Mouse (Mus musculus): ENCODE results near the gene Catsper1. TPM values are rescaled to one million over a fixed set of nuclear protein-coding genes. Genes with fewer than 3 reads are reported as not detected.

Catsper1 gene
- polyA plus RNA-seq, 1 experiment from 2014 or later = not detected

GRCm38 (mm10) chr19:5366175-5367052 is 30.9 kb downstream of the Catsper1 start, which contains the start of gene Eif1ad:
Eif1ad (plus strand) TSS chr19:5366741.
- Histone ChIP-seq H3K27ac (ENCODE audit: low read length) (peak within 1 kb of the TSS; percentile 94), H3K36me3 (ENCODE audit: control insufficient read depth, insufficient read depth, low read length) (peaks cover 18% of the 10 kb centered on the region), H3K4me1 (ENCODE audit: control insufficient read depth, insufficient read depth, low read length) (peaks cover 15% of the 10 kb centered on the region), H3K9ac (ENCODE audit: low read depth, low read length) (peak within 1 kb of the TSS; percentile 84), H3K9me3 (replicated peaks; ENCODE audit: control insufficient read depth, low read length, poor library complexity, severe bottlenecking) (no peaks in the 10 kb centered on the region), H3K4me2 (ENCODE audit: low read length) (peak within 1 kb of the TSS; percentile 95), H3K4me3 (ENCODE audit: low read depth, low read length) (peak within 1 kb of the TSS; percentile 97), H3K27me3 (ENCODE audit: control insufficient read depth, insufficient read depth, low read depth, low read length) (no peaks in the 10 kb centered on the region)
- peak; percentile 95 for ATAC-seq
- under 1% methylated on average over 77 of the region's 92 CpGs for WGBS

GRCm38 (mm10) chr19:5367053-5367359 is 31.5 kb downstream of the Catsper1 start, which contains the start of gene Banf1:
Banf1 (minus strand) TSS chr19:5367168.
- H3K36me3 ChIP-seq (ENCODE audit: control insufficient read depth, insufficient read depth, low read length) = peaks cover 22% of the 10 kb centered on the region
- under 1% methylated on average over 33 of the region's 33 CpGs for WGBS

GRCm38 (mm10) chr19:5367455-5367854 is 31.9 kb downstream of the Catsper1 start:
- peaks cover 15% of the 10 kb centered on the region for H3K4me1 ChIP-seq (ENCODE audit: control insufficient read depth, insufficient read depth, low read length)
- peak overlapping the region; percentile 94; the same call in 1 of the 2 replicates for H3K27ac ChIP-seq (ENCODE audit: low read length)
- no peak for ATAC-seq
- 10% methylated on average over 11 of the region's 11 CpGs for WGBS
- peaks cover 22% of the 10 kb centered on the region for H3K36me3 ChIP-seq (ENCODE audit: control insufficient read depth, insufficient read depth, low read length)
- H3K4me3 ChIP-seq (ENCODE audit: low read depth, low read length) = peak overlapping the region; percentile 97
- peak overlapping the region; percentile 84 for H3K9ac ChIP-seq (ENCODE audit: low read depth, low read length)
- peak overlapping the region; percentile 95 for H3K4me2 ChIP-seq (ENCODE audit: low read length)
- H3K27me3 ChIP-seq (ENCODE audit: control insufficient read depth, insufficient read depth, low read depth, low read length) = no peaks in the 10 kb centered on the region
- H3K9me3 ChIP-seq (replicated peaks; ENCODE audit: control insufficient read depth, low read length, poor library complexity, severe bottlenecking) = no peaks in the 10 kb centered on the region

More at GRCm38 (mm10) chr19:5367053-5367359, 31.5 kb downstream of the Catsper1 start, which contains the start of gene Banf1:
- peak within 1 kb of the TSS; percentile 94 for H3K27ac ChIP-seq (ENCODE audit: low read length)
- no peaks in the 10 kb centered on the region for H3K27me3 ChIP-seq (ENCODE audit: control insufficient read depth, insufficient read depth, low read depth, low read length)
- 0 out of 2 replicates have a peak, but pooled peaks have one; percentile 1 for ATAC-seq
- H3K9ac ChIP-seq (ENCODE audit: low read depth, low read length) = peak within 1 kb of the TSS; percentile 84
- H3K4me3 ChIP-seq (ENCODE audit: low read depth, low read length) = peak within 1 kb of the TSS; percentile 97
- H3K9me3 ChIP-seq (replicated peaks; ENCODE audit: control insufficient read depth, low read length, poor library complexity, severe bottlenecking) = no peaks in the 10 kb centered on the region
- peaks cover 15% of the 10 kb centered on the region for H3K4me1 ChIP-seq (ENCODE audit: control insufficient read depth, insufficient read depth, low read length)
- peak within 1 kb of the TSS; percentile 95 for H3K4me2 ChIP-seq (ENCODE audit: low read length)

DNA sequence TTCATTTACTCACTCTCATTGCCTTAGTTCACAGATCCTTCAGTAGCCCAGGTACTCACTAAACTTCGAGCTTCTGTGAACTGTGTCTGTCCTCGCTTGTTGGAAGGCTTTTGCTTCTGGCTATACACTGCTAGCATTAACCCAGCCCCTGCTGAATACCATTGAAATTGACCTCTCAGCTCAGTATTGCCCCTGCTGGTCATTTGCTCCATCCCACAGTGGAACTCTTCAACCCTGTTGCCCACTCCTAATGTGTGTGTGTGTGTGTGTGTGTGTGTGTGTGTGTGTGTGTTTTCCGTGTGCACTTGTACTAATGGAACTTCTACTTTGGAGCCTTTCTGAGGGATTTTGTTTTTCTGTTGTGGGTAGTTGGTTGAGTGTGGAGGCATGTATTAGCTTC is 35.4 kb downstream of the Catsper1 start:
- Histone ChIP-seq H3K27ac (ENCODE audit: low read length) (no peak overlapping the region), H3K36me3 (ENCODE audit: control insufficient read depth, insufficient read depth, low read length) (peaks cover 28% of the 10 kb centered on the region), H3K9me3 (replicated peaks; ENCODE audit: control insufficient read depth, low read length, poor library complexity, severe bottlenecking) (no peaks in the 10 kb centered on the region), H3K27me3 (ENCODE audit: control insufficient read depth, insufficient read depth, low read depth, low read length) (no peaks in the 10 kb centered on the region), H3K4me1 (ENCODE audit: control insufficient read depth, insufficient read depth, low read length) (peaks cover 10% of the 10 kb centered on the region), H3K4me3 (ENCODE audit: low read depth, low read length) (no peak overlapping the region), H3K9ac (ENCODE audit: low read depth, low read length) (no peak overlapping the region), H3K4me2 (ENCODE audit: low read length) (no peak overlapping the region)
- 86% methylated on average over 3 of the region's 3 CpGs for WGBS
- ATAC-seq = no peak

DNA sequence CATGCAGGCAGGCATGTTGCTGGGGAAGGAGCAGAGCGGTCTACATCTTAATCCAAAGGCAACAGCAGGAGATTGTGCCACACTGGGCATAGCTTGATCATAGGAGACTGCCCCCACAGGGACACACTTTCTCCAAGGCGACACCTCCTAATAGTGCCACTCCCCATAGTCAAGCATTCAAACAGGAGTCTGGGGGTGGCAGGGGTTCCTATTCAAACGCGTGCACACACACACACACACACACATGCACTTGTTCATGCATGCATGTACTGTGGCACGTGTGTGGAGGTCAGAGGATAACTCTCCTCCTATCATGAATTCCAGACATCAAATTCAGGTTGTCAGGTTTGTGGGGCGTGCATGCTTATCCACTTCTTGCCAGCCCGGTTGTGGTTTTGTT is 37.2 kb downstream of the Catsper1 start:
- Histone ChIP-seq H3K27ac (ENCODE audit: low read length) (no peak overlapping the region), H3K27me3 (ENCODE audit: control insufficient read depth, insufficient read depth, low read depth, low read length) (no peaks in the 10 kb centered on the region), H3K9ac (ENCODE audit: low read depth, low read length) (no peak overlapping the region), H3K9me3 (replicated peaks; ENCODE audit: control insufficient read depth, low read length, poor library complexity, severe bottlenecking) (no peaks in the 10 kb centered on the region), H3K4me1 (ENCODE audit: control insufficient read depth, insufficient read depth, low read length) (peaks cover 7% of the 10 kb centered on the region), H3K4me2 (ENCODE audit: low read length) (no peak overlapping the region), H3K4me3 (ENCODE audit: low read depth, low read length) (no peak overlapping the region), H3K36me3 (ENCODE audit: control insufficient read depth, insufficient read depth, low read length) (peaks cover 30% of the 10 kb centered on the region)
- WGBS = 94% methylated on average over 7 of the region's 7 CpGs
- ATAC-seq = no peak

DNA sequence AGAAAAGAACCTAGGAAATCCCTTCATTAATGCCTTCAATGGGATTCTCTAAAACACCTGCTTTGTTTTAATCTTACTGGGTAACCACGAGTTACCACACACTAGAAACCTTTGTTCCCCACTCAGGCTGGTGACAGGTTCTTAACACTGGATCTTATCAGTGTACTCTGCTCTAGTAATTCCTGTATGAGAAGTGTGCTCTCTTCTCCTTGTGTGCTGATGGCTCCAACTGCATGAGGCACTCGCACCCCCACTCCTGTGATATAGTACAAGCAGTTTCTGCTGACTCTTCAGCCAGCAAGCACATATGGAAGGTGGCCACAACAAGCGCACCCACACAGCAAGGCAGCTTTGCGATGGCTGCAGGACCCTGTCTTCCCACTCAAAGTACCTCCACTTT is 38.6 kb downstream of the Catsper1 start:
- H3K9me3 ChIP-seq (replicated peaks; ENCODE audit: control insufficient read depth, low read length, poor library complexity, severe bottlenecking) = no peaks in the 10 kb centered on the region
- no peak overlapping the region for H3K9ac ChIP-seq (ENCODE audit: low read depth, low read length)
- peaks cover 38% of the 10 kb centered on the region for H3K36me3 ChIP-seq (ENCODE audit: control insufficient read depth, insufficient read depth, low read length)
- ATAC-seq = no peak
- 84% methylated on average over 4 of the region's 4 CpGs for WGBS
- no peaks in the 10 kb centered on the region for H3K27me3 ChIP-seq (ENCODE audit: control insufficient read depth, insufficient read depth, low read depth, low read length)
- no peaks in the 10 kb centered on the region for H3K4me1 ChIP-seq (ENCODE audit: control insufficient read depth, insufficient read depth, low read length)
- no peak overlapping the region for H3K4me2 ChIP-seq (ENCODE audit: low read length)
- H3K4me3 ChIP-seq (ENCODE audit: low read depth, low read length) = no peak overlapping the region
- H3K27ac ChIP-seq (ENCODE audit: low read length) = no peak overlapping the region

- ATAC-seq = no peak
- Histone ChIP-seq H3K36me3 (ENCODE audit: control insufficient read depth, insufficient read depth, low read length) (peaks cover 41% of the 10 kb centered on the region), H3K4me3 (ENCODE audit: low read depth, low read length) (no peak overlapping the region), H3K27ac (ENCODE audit: low read length) (no peak overlapping the region), H3K9ac (ENCODE audit: low read depth, low read length) (no peak overlapping the region), H3K27me3 (ENCODE audit: control insufficient read depth, insufficient read depth, low read depth, low read length) (no peaks in the 10 kb centered on the region), H3K4me2 (ENCODE audit: low read length) (no peak overlapping the region), H3K9me3 (replicated peaks; ENCODE audit: control insufficient read depth, low read length, poor library complexity, severe bottlenecking) (no peaks in the 10 kb centered on the region), H3K4me1 (ENCODE audit: control insufficient read depth, insufficient read depth, low read length) (no peaks in the 10 kb centered on the region)
- WGBS = 86% methylated on average over 4 of the region's 4 CpGs
These were observed 39.2 kb downstream of the Catsper1 start for GRCm38 (mm10) chr19:5374748-5375147.

- H3K27ac ChIP-seq (ENCODE audit: low read length) = no peak overlapping the region
- no peaks in the 10 kb centered on the region for H3K27me3 ChIP-seq (ENCODE audit: control insufficient read depth, insufficient read depth, low read depth, low read length)
- H3K9me3 ChIP-seq (replicated peaks; ENCODE audit: control insufficient read depth, low read length, poor library complexity, severe bottlenecking) = no peaks in the 10 kb centered on the region
- 95% methylated on average over 1 of the region's 1 CpGs for WGBS
- no peak for ATAC-seq
- H3K9ac ChIP-seq (ENCODE audit: low read depth, low read length) = no peak overlapping the region
- no peak overlapping the region for H3K4me2 ChIP-seq (ENCODE audit: low read length)
- no peaks in the 10 kb centered on the region for H3K4me1 ChIP-seq (ENCODE audit: control insufficient read depth, insufficient read depth, low read length)
- peaks cover 48% of the 10 kb centered on the region for H3K36me3 ChIP-seq (ENCODE audit: control insufficient read depth, insufficient read depth, low read length)
- no peak overlapping the region for H3K4me3 ChIP-seq (ENCODE audit: low read depth, low read length)
These were observed 41.9 kb downstream of the Catsper1 start for GRCm38 (mm10) chr19:5377446-5377845.

GRCm38 (mm10) chr19:5383326-5383725 is 47.8 kb downstream of the Catsper1 start:
- Histone ChIP-seq H3K4me1 (ENCODE audit: control insufficient read depth, insufficient read depth, low read length) (peaks cover 15% of the 10 kb centered on the region), H3K36me3 (ENCODE audit: control insufficient read depth, insufficient read depth, low read length) (peaks cover 55% of the 10 kb centered on the region), H3K9me3 (replicated peaks; ENCODE audit: control insufficient read depth, low read length, poor library complexity, severe bottlenecking) (no peaks in the 10 kb centered on the region), H3K27ac (ENCODE audit: low read length) (no peak overlapping the region), H3K4me2 (ENCODE audit: low read length) (no peak overlapping the region), H3K9ac (ENCODE audit: low read depth, low read length) (no peak overlapping the region), H3K4me3 (ENCODE audit: low read depth, low read length) (no peak overlapping the region), H3K27me3 (ENCODE audit: control insufficient read depth, insufficient read depth, low read depth, low read length) (no peaks in the 10 kb centered on the region)
- 96% methylated on average over 12 of the region's 12 CpGs for WGBS
- no peak for ATAC-seq

Measured in midbrain, embryonic 16.5 days (tissue).